In genomic region chr10:79703541-79703940, GRCm38 (mm10) we compare ENCODE assay signal across 9 mouse cellular contexts. TPM values are rescaled to one million over a fixed set of nuclear protein-coding genes. Genes with fewer than 3 reads are reported as not detected.
DNase-seq lines count a peak whose midpoint lies in the region; ATAC-seq lines count a peak whose summit lies in the region.
"Had no signal": no experiment of that assay in that cellular context is flagged by ENCODE, and none has a peak within 500 bp of the region (broad histone marks: within the 10 kb centered on the region; RNA-seq: fewer than 3 reads in every experiment).

No protein-coding gene starts in this region.

- peak overlapping the region; percentile 98 for H3K4me2 ChIP-seq in limb, embryonic 13.5 days (replicated peaks)
- peak overlapping the region; percentile 49 for H3K4me2 ChIP-seq in stomach, embryonic 14.5 days (replicated peaks; ENCODE audit: low read depth, low read length)

- no peak overlapping the region for H3K27ac ChIP-seq in limb, embryonic 13.5 days
- H3K27ac ChIP-seq in stomach, embryonic 14.5 days (ENCODE audit: low read length): no peak overlapping the region

- no peaks in the 10 kb centered on the region for H3K9me3 ChIP-seq in megakaryocyte, embryonic 14.5 days
- no peaks in the 10 kb centered on the region for H3K9me3 ChIP-seq in limb, embryonic 13.5 days
- H3K9me3 ChIP-seq in stomach, embryonic 14.5 days (ENCODE audit: control insufficient read depth, low read depth, low read length): no peaks in the 10 kb centered on the region

- no peak for ATAC-seq in megakaryocyte, adult 5-6 weeks (ENCODE audit: poor library complexity, severe bottlenecking)
- ATAC-seq in limb, embryonic 13.5 days (ENCODE audit: low FRiP score, low read depth): no peak
- no peak for ATAC-seq in stomach, embryonic 14.5 days (ENCODE audit: insufficient number of reproducible peaks, insufficient read depth, low FRiP score, low read depth)

- peaks cover 26% of the 10 kb centered on the region for H3K36me3 ChIP-seq in megakaryocyte, embryonic 14.5 days (replicated peaks; ENCODE audit: low read length)
- H3K36me3 ChIP-seq in limb, embryonic 13.5 days: peaks cover 23% of the 10 kb centered on the region
- H3K36me3 ChIP-seq in stomach, embryonic 14.5 days (ENCODE audit: control insufficient read depth, insufficient read depth, low read length): peaks cover 4% of the 10 kb centered on the region; the same call in 1 of the 2 replicates

- H3K4me3 ChIP-seq in megakaryocyte, embryonic 14.5 days (replicated peaks): peak overlapping the region; percentile 98
- peak overlapping the region; percentile 78 for H3K4me3 ChIP-seq in limb, embryonic 13.5 days
- peak overlapping the region; percentile 89 for H3K4me3 ChIP-seq in stomach, embryonic 14.5 days (ENCODE audit: low read depth, low read length)

- H3K27me3 ChIP-seq in megakaryocyte, embryonic 14.5 days (replicated peaks): peaks cover 3% of the 10 kb centered on the region
- H3K27me3 ChIP-seq in limb, embryonic 13.5 days: no peaks in the 10 kb centered on the region
- no peaks in the 10 kb centered on the region for H3K27me3 ChIP-seq in stomach, embryonic 14.5 days (ENCODE audit: control insufficient read depth, insufficient read depth, low read length)

- H3K9ac ChIP-seq in limb, embryonic 13.5 days: peak overlapping the region; percentile 27; the same call in 1 of the 2 replicates
- no peak overlapping the region for H3K9ac ChIP-seq in stomach, embryonic 14.5 days (replicated peaks; ENCODE audit: low read depth, low read length)

- peaks cover 52% of the 10 kb centered on the region for H3K4me1 ChIP-seq in megakaryocyte, embryonic 14.5 days
- peaks cover 43% of the 10 kb centered on the region for H3K4me1 ChIP-seq in limb, embryonic 13.5 days
- H3K4me1 ChIP-seq in stomach, embryonic 14.5 days (ENCODE audit: control insufficient read depth, insufficient read depth, low read length): peaks cover 17% of the 10 kb centered on the region

- 83% methylated on average over 10 of the region's 10 CpGs for WGBS in limb, embryonic 13.5 days
- whole genome bisulfite sequencing in stomach, embryonic 14.5 days: 77% methylated on average over 10 of the region's 10 CpGs

- DNase-seq in cerebellum, adult 9-11 months: peak; percentile 57
- DNase-seq in cerebellum, adult 11 months: no peak
- DNase-seq in cerebellum, adult 11-12 months: no peak
- no peak for DNase-seq in frontal cortex, postnatal 36 days (ENCODE audit: low spot score in 2 of 2)

RNA-seq across cellular contexts. Expression of gene Bsg, which starts 0.8 kb away (rescaled TPM):
- polyA plus RNA-seq in megakaryocyte, embryonic 14.5 days (2012; ENCODE audit: insufficient read depth, low replicate concordance): 2,144 and 3,272 TPM in 2 replicates
- total RNA-seq in megakaryocyte, adult 5-6 weeks (2015): 289 and 306 TPM in 2 replicates
- 194 and 196 TPM in 2 replicates for total RNA-seq in megakaryocyte, adult 5-6 weeks (2017)
- polyA plus RNA-seq in limb, embryonic 13.5 days (2015; fragmentation: Nextera tagmentation; extraction: Ambion mirVana): 761 and 775 TPM in 2 replicates
- polyA plus RNA-seq in stomach, embryonic 14.5 days (2014; fragmentation: Nextera tagmentation; extraction: Ambion mirVana): 871 and 937 TPM in 2 replicates

RNA-seq across cellular contexts. Expression of gene Hcn2, which starts 12.9 kb away (rescaled TPM):
- 1.5 and 1.8 TPM in 2 replicates for polyA plus RNA-seq in megakaryocyte, embryonic 14.5 days (2012; ENCODE audit: insufficient read depth, low replicate concordance)
- 0.04 TPM in 1 of 2 replicates, not detected in the other for total RNA-seq in megakaryocyte, adult 5-6 weeks (2015)
- not detected in 2 replicates for total RNA-seq in megakaryocyte, adult 5-6 weeks (2017)
- not detected in 2 replicates for polyA plus RNA-seq in limb, embryonic 13.5 days (2015; fragmentation: Nextera tagmentation; extraction: Ambion mirVana)
- 0.10 and 0.25 TPM in 2 replicates for polyA plus RNA-seq in stomach, embryonic 14.5 days (2014; fragmentation: Nextera tagmentation; extraction: Ambion mirVana)
- total RNA-seq: neutrophil, adult 5-6 weeks had no signal

RNA-seq across cellular contexts. Expression of gene Gzmm, which starts 14.7 kb away (rescaled TPM):
- 1.4 and 2.2 TPM in 2 replicates for polyA plus RNA-seq in megakaryocyte, embryonic 14.5 days (2012; ENCODE audit: insufficient read depth, low replicate concordance)
- total RNA-seq in megakaryocyte, adult 5-6 weeks (2015): 2.0 and 2.4 TPM in 2 replicates
- total RNA-seq in megakaryocyte, adult 5-6 weeks (2017): 0.20 and 0.92 TPM in 2 replicates
- polyA plus RNA-seq in limb, embryonic 13.5 days (2015; fragmentation: Nextera tagmentation; extraction: Ambion mirVana): 0.83 and 0.92 TPM in 2 replicates
- polyA plus RNA-seq in stomach, embryonic 14.5 days (2014; fragmentation: Nextera tagmentation; extraction: Ambion mirVana): 1.0 and 1.6 TPM in 2 replicates

RNA-seq across cellular contexts. Expression of gene Cdc34, which starts 21.5 kb away (rescaled TPM):
- polyA plus RNA-seq in megakaryocyte, embryonic 14.5 days (2012; ENCODE audit: insufficient read depth, low replicate concordance): 451 and 1,194 TPM in 2 replicates
- 52.6 and 53.3 TPM in 2 replicates for total RNA-seq in megakaryocyte, adult 5-6 weeks (2015)
- 70.2 and 100 TPM in 2 replicates for total RNA-seq in megakaryocyte, adult 5-6 weeks (2017)
- polyA plus RNA-seq in limb, embryonic 13.5 days (2015; fragmentation: Nextera tagmentation; extraction: Ambion mirVana): 116 and 123 TPM in 2 replicates
- polyA plus RNA-seq in stomach, embryonic 14.5 days (2014; fragmentation: Nextera tagmentation; extraction: Ambion mirVana): 88.7 and 93.6 TPM in 2 replicates

RNA-seq across cellular contexts. Expression of gene Tpgs1, which starts 34.4 kb away (rescaled TPM):
- 209 and 257 TPM in 2 replicates for polyA plus RNA-seq in megakaryocyte, embryonic 14.5 days (2012; ENCODE audit: insufficient read depth, low replicate concordance)
- 17.5 and 21.0 TPM in 2 replicates for total RNA-seq in megakaryocyte, adult 5-6 weeks (2015)
- 8.8 and 21.1 TPM in 2 replicates for total RNA-seq in megakaryocyte, adult 5-6 weeks (2017)
- 62.0 and 65.9 TPM in 2 replicates for polyA plus RNA-seq in limb, embryonic 13.5 days (2015; fragmentation: Nextera tagmentation; extraction: Ambion mirVana)
- polyA plus RNA-seq in stomach, embryonic 14.5 days (2014; fragmentation: Nextera tagmentation; extraction: Ambion mirVana): 64.5 and 64.8 TPM in 2 replicates
